Mouse (Mus musculus) stomach, postnatal 0 days (tissue): ENCODE measurements around the gene Apom.

Source experiments
- CTCF ChIP-seq: IDR thresholded peaks from 2 replicates; pipeline ENCODE4 v1.5.1; 2016; ENCODE audit warnings: antibody characterized with exemption, low read depth, mild to moderate bottlenecking, moderate library complexity
- EP300 ChIP-seq: optimal IDR thresholded peaks from 2 replicates; pipeline ENCODE3; 2016; ENCODE audit warnings: antibody characterized with exemption

GRCm38 (mm10) chr17:35163326-35164081 is 31.7 kb upstream of the Apom start:
- TF ChIP-seq CTCF (no peak), EP300 (no peak)
